Mouse (Mus musculus): Measurements from ENCODE around the gene Cand2. TPM values are rescaled to one million over a fixed set of nuclear protein-coding genes. Genes with fewer than 3 reads are reported as not detected.

The Cand2 gene
- total and polyA plus RNA-seq, 3 experiments, result 59.0 to 77.2 (median 69.3) TPM

GRCm38 (mm10) chr6:115768207-115768606, 6.1 kb upstream of the Cand2 start:
- Histone ChIP-seq H3K4me3 (no peak overlapping the region), H3K27me3 (ENCODE audit: control insufficient read depth, insufficient read depth, low read length) (no peaks in the 10 kb centered on the region), H3K9ac (ENCODE audit: low read depth, low read length) (no peak overlapping the region), H3K27ac (peak overlapping the region; percentile 26; the same call in 1 of the 2 replicates), H3K36me3 (ENCODE audit: control insufficient read depth, insufficient read depth, low read length) (no peaks in the 10 kb centered on the region), H3K79me2 (replicated peaks; ENCODE audit: control insufficient read depth, insufficient read depth, low read length) (no peaks in the 10 kb centered on the region), H3K4me1 (ENCODE audit: control insufficient read depth, insufficient read depth, low read length) (peaks cover 10% of the 10 kb centered on the region)
- no peak for DNase-seq
- intact Hi-C loops (cut with DNase I), result no loop called here
- no peak for TF ChIP-seq CTCF (IDR thresholded peaks at IDR 0.05)
- no peak for TF ChIP-seq POLR2A (IDR thresholded peaks at IDR 0.05; ENCODE audit: insufficient read depth, low read depth, low read length)
- no peak for TF ChIP-seq EP300 (IDR thresholded peaks at IDR 0.05; ENCODE audit: insufficient read depth, low read depth, low read length)
- 55% methylated on average over 4 of the region's 4 CpGs for WGBS

DNA sequence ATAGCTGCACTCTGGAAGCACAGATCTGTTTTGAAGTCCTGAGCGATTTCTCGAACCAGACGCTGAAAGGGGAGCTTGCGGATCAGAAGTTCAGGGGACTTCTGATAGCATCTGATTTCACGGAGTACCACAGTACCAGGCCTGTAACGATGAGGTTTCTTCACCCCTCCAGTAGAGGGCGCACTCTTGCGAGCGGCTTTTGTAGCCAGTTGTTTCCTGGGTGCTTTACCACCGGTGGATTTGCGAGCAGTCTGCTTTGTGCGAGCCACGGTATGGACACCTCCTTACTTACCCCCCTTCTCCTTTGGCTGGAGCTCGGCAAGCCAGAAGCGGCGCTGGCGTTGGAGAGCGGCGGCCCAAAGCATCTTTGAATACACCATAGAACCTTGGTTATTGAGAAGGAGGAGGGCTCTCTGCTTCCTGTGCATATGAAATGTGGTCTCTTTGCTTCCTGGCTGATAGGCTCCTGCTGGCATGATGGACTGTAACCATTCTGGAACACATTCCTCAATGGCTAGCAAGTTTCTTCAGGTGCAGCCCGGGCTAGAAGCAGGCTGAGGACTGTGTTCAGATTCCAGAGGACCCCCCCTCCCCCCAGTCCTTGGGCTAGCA, 4.2 kb upstream of the Cand2 start:
- Histone ChIP-seq H3K79me2 (replicated peaks; ENCODE audit: control insufficient read depth, insufficient read depth, low read length) (no peaks in the 10 kb centered on the region), H3K4me3 (no peak overlapping the region), H3K27me3 (ENCODE audit: control insufficient read depth, insufficient read depth, low read length) (no peaks in the 10 kb centered on the region), H3K9ac (ENCODE audit: low read depth, low read length) (no peak overlapping the region), H3K27ac (no peak overlapping the region), H3K36me3 (ENCODE audit: control insufficient read depth, insufficient read depth, low read length) (no peaks in the 10 kb centered on the region), H3K4me1 (ENCODE audit: control insufficient read depth, insufficient read depth, low read length) (peaks cover 11% of the 10 kb centered on the region)
- intact Hi-C loops (cut with DNase I), result loop anchor here (2.0 to 5.0 kb wide), 2 partner anchors 43 to 73 kb away; no protein-coding TSS in a partner anchor
- peak; percentile 52 for TF ChIP-seq CTCF (IDR thresholded peaks at IDR 0.05)
- TF ChIP-seq EP300 (IDR thresholded peaks at IDR 0.05; ENCODE audit: insufficient read depth, low read depth, low read length), result no peak
- WGBS, result 78% methylated on average over 20 of the region's 20 CpGs
- DNase-seq, result no peak

DNA sequence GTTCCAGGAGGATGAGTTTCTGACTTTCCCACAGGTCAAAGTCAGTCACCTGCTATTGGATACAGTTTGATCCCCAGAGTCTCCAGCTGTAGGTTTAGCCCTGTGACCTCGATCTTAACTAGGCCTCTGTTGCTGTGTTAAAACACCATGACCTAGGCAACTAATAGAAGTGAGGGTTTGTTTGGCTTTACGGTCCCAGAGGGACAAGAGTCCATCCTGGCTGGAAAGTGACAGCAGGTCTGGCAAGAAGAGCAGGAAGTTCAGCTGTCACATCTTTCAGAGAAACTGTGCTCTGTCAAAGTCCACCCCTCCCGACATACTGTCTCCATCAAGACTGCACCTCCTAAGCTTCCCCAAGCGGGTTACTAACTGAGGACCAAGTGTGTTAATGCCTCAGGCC, 3.5 kb upstream of the Cand2 start:
- Histone ChIP-seq H3K4me1 (ENCODE audit: control insufficient read depth, insufficient read depth, low read length) (peaks cover 10% of the 10 kb centered on the region), H3K27me3 (ENCODE audit: control insufficient read depth, insufficient read depth, low read length) (no peaks in the 10 kb centered on the region), H3K9ac (ENCODE audit: low read depth, low read length) (no peak overlapping the region), H3K4me3 (no peak overlapping the region), H3K27ac (no peak overlapping the region), H3K79me2 (replicated peaks; ENCODE audit: control insufficient read depth, insufficient read depth, low read length) (no peaks in the 10 kb centered on the region), H3K36me3 (ENCODE audit: control insufficient read depth, insufficient read depth, low read length) (no peaks in the 10 kb centered on the region)
- no peak for TF ChIP-seq POLR2A (IDR thresholded peaks at IDR 0.05; ENCODE audit: insufficient read depth, low read depth, low read length)
- no peak for TF ChIP-seq CTCF (IDR thresholded peaks at IDR 0.05)
- no peak for TF ChIP-seq EP300 (IDR thresholded peaks at IDR 0.05; ENCODE audit: insufficient read depth, low read depth, low read length)
- no peak for DNase-seq
- WGBS, result 49% methylated on average over 4 of the region's 4 CpGs
- intact Hi-C loops (cut with DNase I), result loop anchor here (2.0 to 5.0 kb wide), 2 partner anchors 44 to 74 kb away; no protein-coding TSS in a partner anchor

- TF ChIP-seq CTCF (IDR thresholded peaks at IDR 0.05) (no peak), EP300 (IDR thresholded peaks at IDR 0.05; ENCODE audit: insufficient read depth, low read depth, low read length) (no peak), POLR2A (IDR thresholded peaks at IDR 0.05; ENCODE audit: insufficient read depth, low read depth, low read length) (no peak)
- no peaks in the 10 kb centered on the region for H3K79me2 ChIP-seq (replicated peaks; ENCODE audit: control insufficient read depth, insufficient read depth, low read length)
- 77% methylated on average over 6 of the region's 6 CpGs for WGBS
- H3K9ac ChIP-seq (ENCODE audit: low read depth, low read length), result no peak overlapping the region
- no peak overlapping the region for H3K4me3 ChIP-seq
- intact Hi-C loops (cut with DNase I), result loop anchor here (5.0 kb wide), 1 partner anchor 75 kb away; no protein-coding TSS in a partner anchor
- DNase-seq, result no peak
- no peaks in the 10 kb centered on the region for H3K27me3 ChIP-seq (ENCODE audit: control insufficient read depth, insufficient read depth, low read length)
- H3K4me1 ChIP-seq (ENCODE audit: control insufficient read depth, insufficient read depth, low read length), result peaks cover 13% of the 10 kb centered on the region
- no peaks in the 10 kb centered on the region for H3K36me3 ChIP-seq (ENCODE audit: control insufficient read depth, insufficient read depth, low read length)
- no peak overlapping the region for H3K27ac ChIP-seq
Observed at GRCm38 (mm10) chr6:115772201-115772600, 2.1 kb upstream of the Cand2 start.

DNA sequence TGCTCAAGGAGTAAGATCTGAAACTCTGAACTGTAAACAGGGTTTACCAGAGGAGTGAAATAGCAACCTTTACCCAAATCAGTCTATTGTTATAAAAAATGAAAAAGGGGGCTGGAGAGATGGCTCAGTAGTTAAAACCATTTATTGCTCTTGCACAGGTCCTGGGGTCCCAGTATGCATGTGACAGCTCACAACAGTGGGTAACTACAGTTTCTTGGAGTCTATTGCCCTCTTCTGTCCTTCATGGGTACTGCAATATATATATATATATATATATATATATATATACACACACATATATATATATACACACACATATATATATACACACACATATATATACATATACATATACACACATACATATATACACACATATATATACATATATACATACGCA, 1.7 kb upstream of the Cand2 start:
- Histone ChIP-seq H3K4me1 (ENCODE audit: control insufficient read depth, insufficient read depth, low read length) (peaks cover 10% of the 10 kb centered on the region), H3K27me3 (ENCODE audit: control insufficient read depth, insufficient read depth, low read length) (no peaks in the 10 kb centered on the region), H3K79me2 (replicated peaks; ENCODE audit: control insufficient read depth, insufficient read depth, low read length) (no peaks in the 10 kb centered on the region), H3K4me3 (no peak overlapping the region), H3K36me3 (ENCODE audit: control insufficient read depth, insufficient read depth, low read length) (no peaks in the 10 kb centered on the region), H3K27ac (no peak overlapping the region), H3K9ac (ENCODE audit: low read depth, low read length) (no peak overlapping the region)
- no peak for DNase-seq
- peak; percentile 61 for TF ChIP-seq CTCF (IDR thresholded peaks at IDR 0.05)
- TF ChIP-seq EP300 (IDR thresholded peaks at IDR 0.05; ENCODE audit: insufficient read depth, low read depth, low read length), result no peak
- 67% methylated on average over 1 of the region's 1 CpGs for WGBS
- intact Hi-C loops (cut with DNase I), result loop anchor here (5.0 kb wide), 1 partner anchor 75 kb away; no protein-coding TSS in a partner anchor

GRCm38 (mm10) chr6:115773966-115774413, 348 bp upstream of the Cand2 start:
- peak overlapping the region; percentile 52 for H3K9ac ChIP-seq (ENCODE audit: low read depth, low read length)
- peak overlapping the region; percentile 44 for H3K4me3 ChIP-seq
- no peaks in the 10 kb centered on the region for H3K27me3 ChIP-seq (ENCODE audit: control insufficient read depth, insufficient read depth, low read length)
- peaks cover 4% of the 10 kb centered on the region for H3K4me1 ChIP-seq (ENCODE audit: control insufficient read depth, insufficient read depth, low read length)
- H3K27ac ChIP-seq, result peak overlapping the region; percentile 70
- H3K79me2 ChIP-seq (replicated peaks; ENCODE audit: control insufficient read depth, insufficient read depth, low read length), result no peaks in the 10 kb centered on the region
- H3K36me3 ChIP-seq (ENCODE audit: control insufficient read depth, insufficient read depth, low read length), result no peaks in the 10 kb centered on the region
- peak; percentile 44 to 50 for DNase-seq
- TF ChIP-seq CTCF (IDR thresholded peaks at IDR 0.05), result no peak
- TF ChIP-seq POLR2A (IDR thresholded peaks at IDR 0.05; ENCODE audit: insufficient read depth, low read depth, low read length), result no peak
- no peak for TF ChIP-seq EP300 (IDR thresholded peaks at IDR 0.05; ENCODE audit: insufficient read depth, low read depth, low read length)
- intact Hi-C loops (cut with DNase I), result loop anchor here (5.0 kb wide), 1 partner anchor 77 kb away; no protein-coding TSS in a partner anchor
- WGBS, result under 1% methylated on average over 13 of the region's 14 CpGs
